Mouse (Mus musculus): ENCODE results near the gene Trpm3.

DNA sequence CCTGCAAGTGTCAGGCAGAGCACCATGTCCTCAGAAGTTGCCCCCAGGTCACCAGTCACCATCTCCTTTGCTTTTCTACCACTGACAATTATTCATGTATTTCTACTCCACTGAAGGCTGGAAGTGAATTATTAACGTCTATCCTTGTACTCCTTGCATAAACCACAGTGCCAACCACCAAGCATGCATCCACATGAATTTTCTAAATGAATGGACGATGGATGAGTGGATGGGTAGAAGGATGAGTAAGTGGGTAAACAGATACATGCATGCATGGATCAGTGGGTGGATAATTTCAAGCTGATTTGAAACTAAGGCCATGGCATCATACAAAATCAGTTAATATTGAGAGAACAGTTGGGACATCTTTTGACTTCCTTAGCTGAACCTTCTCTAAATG, 644.9 kb downstream of the Trpm3 start:
- no peak for TF ChIP-seq POLR2A (IDR thresholded peaks at IDR 0.05; ENCODE audit: borderline replicate concordance, extremely low read depth, low read depth, low read length)
- no peak for TF ChIP-seq CTCF (IDR thresholded peaks at IDR 0.05; ENCODE audit: insufficient read depth, low read length)

All from lung, adult 2 months (tissue).